Mouse (Mus musculus): ENCODE measurements around the gene Tnfsf15. TPM values are rescaled to one million over a fixed set of nuclear protein-coding genes. Genes with fewer than 3 reads are reported as not detected.

The Tnfsf15 gene
- total and polyA plus RNA-seq, 3 experiments: 63.3 to 127 (median 93.9) TPM

- Histone ChIP-seq H3K4me1 (ENCODE audit: control insufficient read depth in 1 of 2, insufficient read depth in 2 of 2) (peaks cover 22 to 71% of the 10 kb centered on the region in 2 experiments), H3K79me2 (replicated peaks; ENCODE audit: control insufficient read depth, extremely low read depth, insufficient read depth, poor library complexity, severe bottlenecking) (no peaks in the 10 kb centered on the region), H3K36me3 (replicated peaks in 1 of 2; ENCODE audit: control insufficient read depth in 1 of 2, insufficient read depth in 1 of 2, low read length in 1 of 2) (no peaks in the 10 kb centered on the region), H3K27ac (ENCODE audit: insufficient read depth, low read depth) (no peak overlapping the region), H3K4me2 (ENCODE audit: insufficient read depth, low read depth, poor library complexity, severe bottlenecking) (no peak overlapping the region), H3K9me3 (replicated peaks; ENCODE audit: low read length) (no peaks in the 10 kb centered on the region), H3K9ac (ENCODE audit: insufficient read depth, low read depth) (no peak overlapping the region), H3K4me3 (replicated peaks in 1 of 3; ENCODE audit: low read depth in 2 of 3, low read length in 2 of 3, poor library complexity in 1 of 3) (no peak overlapping the region), H3K27me3 (replicated peaks) (no peaks in the 10 kb centered on the region)
- in situ Hi-C loops (cut with MboI; ENCODE audit: low pct_ligation_motif_present, low pct_unique_long_range_greater_than_20kb, low sequenced_read_pairs): loop anchor here (25.0 kb wide), 1 partner anchor 359 kb away; the partner anchor contains the start of gene Akna
- DNase-seq (ENCODE audit: extremely low read depth): no peak
- dilution Hi-C loops (cut with MboI; ENCODE audit: extremely low pct_ligation_motif_present, extremely low pct_unique_long_range_greater_than_20kb, low sequenced_read_pairs): no loop called here
- no peak for TF ChIP-seq POLR2A (IDR thresholded peaks at IDR 0.05; ENCODE audit: low read depth, low read length)
- no peak for TF ChIP-seq MAFK (IDR thresholded peaks at IDR 0.05; ENCODE audit: insufficient replicate concordance, low read length)
- TF ChIP-seq SMC3 (IDR thresholded peaks at IDR 0.05; ENCODE audit: low read depth, low read length): no peak
- no peak for TF ChIP-seq TCF12 (IDR thresholded peaks at IDR 0.05; ENCODE audit: low read depth, low read length)
- no peak for TF ChIP-seq KAT2A (IDR thresholded peaks at IDR 0.05; ENCODE audit: insufficient replicate concordance, low read length)
- TF ChIP-seq ZKSCAN1 (IDR thresholded peaks at IDR 0.05; ENCODE audit: borderline replicate concordance, low read depth, low read length): no peak
Measured at GRCm38 (mm10) chr4:63771291-63771690, 26.4 kb upstream of the Tnfsf15 start.

- no peaks in the 10 kb centered on the region for H3K9me3 ChIP-seq (replicated peaks; ENCODE audit: low read length)
- H3K27ac ChIP-seq (ENCODE audit: insufficient read depth, low read depth): peak overlapping the region; percentile 46
- H3K4me2 ChIP-seq (ENCODE audit: insufficient read depth, low read depth, poor library complexity, severe bottlenecking): no peak overlapping the region
- no peak overlapping the region for H3K4me3 ChIP-seq (replicated peaks in 1 of 3; ENCODE audit: low read depth in 2 of 3, low read length in 2 of 3, poor library complexity in 1 of 3)
- dilution Hi-C loops (cut with MboI; ENCODE audit: extremely low pct_ligation_motif_present, extremely low pct_unique_long_range_greater_than_20kb, low sequenced_read_pairs): no loop called here
- H3K79me2 ChIP-seq (replicated peaks; ENCODE audit: control insufficient read depth, extremely low read depth, insufficient read depth, poor library complexity, severe bottlenecking): no peaks in the 10 kb centered on the region
- H3K36me3 ChIP-seq (replicated peaks in 1 of 2; ENCODE audit: control insufficient read depth in 1 of 2, insufficient read depth in 1 of 2, low read length in 1 of 2): no peaks in the 10 kb centered on the region
- in situ Hi-C loops (cut with MboI; ENCODE audit: low pct_ligation_motif_present, low pct_unique_long_range_greater_than_20kb, low sequenced_read_pairs): loop anchor here (25.0 kb wide), 1 partner anchor 357 kb away; the partner anchor contains the start of gene Akna
- no peaks in the 10 kb centered on the region for H3K27me3 ChIP-seq (replicated peaks)
- H3K4me1 ChIP-seq (ENCODE audit: control insufficient read depth in 1 of 2, insufficient read depth in 2 of 2): peaks cover 21 to 76% of the 10 kb centered on the region in 2 experiments
- H3K9ac ChIP-seq (ENCODE audit: insufficient read depth, low read depth): no peak overlapping the region
- DNase-seq (ENCODE audit: extremely low read depth): peak; percentile 61
- TF ChIP-seq ZNF384 (IDR thresholded peaks at IDR 0.05; ENCODE audit: low read depth, low read length): no peak
- no peak for TF ChIP-seq MYC (IDR thresholded peaks at IDR 0.05; ENCODE audit: low read depth, low read length)
- no peak for TF ChIP-seq MAFK (IDR thresholded peaks at IDR 0.05; ENCODE audit: insufficient replicate concordance, low read length)
- no peak for TF ChIP-seq CTCF (conservative IDR thresholded peaks at IDR 0.05 in 1 of 2, IDR thresholded peaks at IDR 0.05 in 1 of 2; ENCODE audit: low read depth in 2 of 2, low read length in 2 of 2)
- TF ChIP-seq USF2 (conservative IDR thresholded peaks at IDR 0.05; ENCODE audit: low read depth, low read length): no peak
- TF ChIP-seq BHLHE40 (IDR thresholded peaks at IDR 0.05; ENCODE audit: low read depth, low read length): peak; percentile 62
- TF ChIP-seq NELFE (IDR thresholded peaks at IDR 0.05; ENCODE audit: low read depth, low read length): no peak
- TF ChIP-seq ETS1 (conservative IDR thresholded peaks at IDR 0.05; ENCODE audit: low read depth, low read length): peak; percentile 82
- TF ChIP-seq ZKSCAN1 (IDR thresholded peaks at IDR 0.05; ENCODE audit: borderline replicate concordance, low read depth, low read length): no peak
- TF ChIP-seq JUND (conservative IDR thresholded peaks at IDR 0.05; ENCODE audit: low read depth, low read length): 0 out of 2 replicates have a peak, but pooled peaks have one; percentile 39
- TF ChIP-seq PAX5 (IDR thresholded peaks at IDR 0.05; ENCODE audit: low read length): no peak
- peak; percentile 7; the same call in 1 of the 2 replicates for TF ChIP-seq SMC3 (IDR thresholded peaks at IDR 0.05; ENCODE audit: low read depth, low read length)
- no peak for TF ChIP-seq SIN3A (IDR thresholded peaks at IDR 0.05; ENCODE audit: low read length)
- TF ChIP-seq CHD2 (IDR thresholded peaks at IDR 0.05; ENCODE audit: low read length): peak; percentile 91
- TF ChIP-seq ELF1 (IDR thresholded peaks at IDR 0.05; ENCODE audit: low read depth, low read length): no peak
- peak; percentile 77 for TF ChIP-seq IRF4 (IDR thresholded peaks at IDR 0.05; ENCODE audit: low read depth, low read length)
- no peak for TF ChIP-seq E2F4 (IDR thresholded peaks at IDR 0.05; ENCODE audit: insufficient replicate concordance, low read depth, low read length)
- no peak for TF ChIP-seq POLR2AphosphoS2 (IDR thresholded peaks at IDR 0.05; ENCODE audit: low read depth, low read length)
- TF ChIP-seq ZMIZ1 (IDR thresholded peaks at IDR 0.05; ENCODE audit: low read depth, low read length): no peak
- TF ChIP-seq MXI1 (IDR thresholded peaks at IDR 0.05; ENCODE audit: low read depth, low read length): no peak
- no peak for TF ChIP-seq UBTF (IDR thresholded peaks at IDR 0.05; ENCODE audit: low read depth, low read length)
- peak; percentile 45; the same call in 1 of the 2 replicates for TF ChIP-seq TCF12 (IDR thresholded peaks at IDR 0.05; ENCODE audit: low read depth, low read length)
- TF ChIP-seq CHD1 (IDR thresholded peaks at IDR 0.05; ENCODE audit: low read depth, low read length): peak; percentile 70; the same call in 1 of the 2 replicates
- no peak for TF ChIP-seq USF1 (IDR thresholded peaks at IDR 0.05; ENCODE audit: low read depth, low read length)
- TF ChIP-seq POLR2A (IDR thresholded peaks at IDR 0.05; ENCODE audit: low read depth, low read length): no peak
- 0 out of 2 replicates have a peak, but pooled peaks have one; percentile 52 for TF ChIP-seq MAZ (IDR thresholded peaks at IDR 0.05; ENCODE audit: low read depth, low read length)
- peak; percentile 47; the same call in 1 of the 2 replicates for TF ChIP-seq JUN (IDR thresholded peaks at IDR 0.05; ENCODE audit: insufficient read depth, low read depth, low read length)
- TF ChIP-seq TBP (conservative IDR thresholded peaks at IDR 0.05; ENCODE audit: low read depth, low read length): no peak
- TF ChIP-seq GABPA (IDR thresholded peaks at IDR 0.05; ENCODE audit: insufficient replicate concordance, low read depth, low read length): no peak
- no peak for TF ChIP-seq KAT2A (IDR thresholded peaks at IDR 0.05; ENCODE audit: insufficient replicate concordance, low read length)
- peak; percentile 87 for TF ChIP-seq MEF2A (IDR thresholded peaks at IDR 0.05; ENCODE audit: borderline replicate concordance, low read depth, low read length)
- no peak for TF ChIP-seq NRF1 (IDR thresholded peaks at IDR 0.05; ENCODE audit: low read depth, low read length)
Measured at GRCm38 (mm10) chr4:63769161-63769560, 24.2 kb upstream of the Tnfsf15 start.

All from CH12.LX (cell line).